Mouse (Mus musculus): Measurements from ENCODE around the gene Rps12-ps3.

- TF ChIP-seq CTCF (IDR thresholded peaks at IDR 0.05 in 2 of 3, conservative IDR thresholded peaks at IDR 0.05 in 1 of 3; ENCODE audit: control insufficient read depth in 1 of 3, insufficient read depth in 1 of 3, low read depth in 2 of 3, low read length in 3 of 3, poor library complexity in 1 of 3, severe bottlenecking in 1 of 3) (no peak), BHLHE40 (IDR thresholded peaks at IDR 0.05; ENCODE audit: borderline replicate concordance, low read depth, low read length) (no peak), CHD1 (IDR thresholded peaks at IDR 0.05; ENCODE audit: low read depth, low read length) (no peak), TAL1 (IDR thresholded peaks at IDR 0.05; ENCODE audit: low read length) (no peak), TBP (IDR thresholded peaks at IDR 0.05; ENCODE audit: low read depth, low read length) (no peak), SIN3A (IDR thresholded peaks at IDR 0.05; ENCODE audit: low read length) (no peak)
Measured at GRCm38 (mm10) chr19:59351151-59351889, 29.2 kb downstream of the Rps12-ps3 start.

Measured in MEL (cell line).